Mouse (Mus musculus) cerebellum, adult 18-20 months (tissue): ENCODE measurements around the gene Atp8b2.

Experiments used
- DNase-seq, 2 experiments: peaks; one replicate each; pipeline ENCODE4 v3.0.0; 2021

Gene Atp8b2

GRCm38 (mm10) chr3:89963221-89963763 is at the start of gene Atp8b2:
Gene Atp8b2, minus strand, starts transcription at chr3:89963508.
- peak; percentile 48 to 60 for DNase-seq

GRCm38 (mm10) chr3:90010291-90010690 is 47.0 kb upstream of the Atp8b2 start:
- no peak for DNase-seq

GRCm38 (mm10) chr3:90004091-90004796 is 40.9 kb upstream of the Atp8b2 start:
- no peak for DNase-seq

GRCm38 (mm10) chr3:89999830-90000229 is 36.5 kb upstream of the Atp8b2 start:
- peak in 1 of 2 experiments; percentile 5 for DNase-seq

GRCm38 (mm10) chr3:89999090-89999489 is 35.8 kb upstream of the Atp8b2 start:
- no peak for DNase-seq

- peak; percentile 93 to 95 for DNase-seq
Observed at GRCm38 (mm10) chr3:89998612-89999054, 35.3 kb upstream of the Atp8b2 start, which contains the start of gene Hax1. Gene Hax1, minus strand, starts transcription at chr3:89998780.

- DNase-seq, result peak; percentile 11 to 16
Observed at GRCm38 (mm10) chr3:89997791-89998495, 34.6 kb upstream of the Atp8b2 start.

GRCm38 (mm10) chr3:89994807-89995515 is 31.7 kb upstream of the Atp8b2 start:
- no peak for DNase-seq

GRCm38 (mm10) chr3:89987822-89988221 is 24.5 kb upstream of the Atp8b2 start:
- no peak for DNase-seq

- no peak for DNase-seq
Observed at GRCm38 (mm10) chr3:89987211-89987610, 23.9 kb upstream of the Atp8b2 start.

GRCm38 (mm10) chr3:89982426-89982825 is 19.1 kb upstream of the Atp8b2 start:
- no peak for DNase-seq

GRCm38 (mm10) chr3:89976859-89977258 is 13.6 kb upstream of the Atp8b2 start:
- DNase-seq, result no peak

- no peak for DNase-seq
Observed at GRCm38 (mm10) chr3:89968509-89968908, 5.2 kb upstream of the Atp8b2 start.

GRCm38 (mm10) chr3:89966946-89967345 is 3.6 kb upstream of the Atp8b2 start:
- DNase-seq, result no peak

GRCm38 (mm10) chr3:89965972-89966371 is 2.7 kb upstream of the Atp8b2 start:
- no peak for DNase-seq

GRCm38 (mm10) chr3:89965557-89965956 is 2.2 kb upstream of the Atp8b2 start:
- DNase-seq, result no peak

- peak; percentile 72 to 78 for DNase-seq
Observed at GRCm38 (mm10) chr3:89963926-89964739, 825 bp upstream of the Atp8b2 start.

- DNase-seq, result peak in 1 of 2 experiments; percentile 34
Observed at GRCm38 (mm10) chr3:89962751-89963220, 522 bp downstream of the Atp8b2 start.

GRCm38 (mm10) chr3:89962059-89962750 is 1.1 kb downstream of the Atp8b2 start:
- peak in 1 of 2 experiments; percentile 30 for DNase-seq

GRCm38 (mm10) chr3:89961436-89961835 is 1.9 kb downstream of the Atp8b2 start:
- DNase-seq, result no peak

GRCm38 (mm10) chr3:89960469-89960868 is 2.8 kb downstream of the Atp8b2 start:
- peak; percentile 96 to 97 for DNase-seq
